Mouse (Mus musculus): ENCODE measurements at regions not wholly inside any gene's neighbourhood (a gene's known extent, or its start where the extent isn't known, plus 50 kb on each side); places are given as distances from the start of the nearest gene placed in this dataset.

DNA sequence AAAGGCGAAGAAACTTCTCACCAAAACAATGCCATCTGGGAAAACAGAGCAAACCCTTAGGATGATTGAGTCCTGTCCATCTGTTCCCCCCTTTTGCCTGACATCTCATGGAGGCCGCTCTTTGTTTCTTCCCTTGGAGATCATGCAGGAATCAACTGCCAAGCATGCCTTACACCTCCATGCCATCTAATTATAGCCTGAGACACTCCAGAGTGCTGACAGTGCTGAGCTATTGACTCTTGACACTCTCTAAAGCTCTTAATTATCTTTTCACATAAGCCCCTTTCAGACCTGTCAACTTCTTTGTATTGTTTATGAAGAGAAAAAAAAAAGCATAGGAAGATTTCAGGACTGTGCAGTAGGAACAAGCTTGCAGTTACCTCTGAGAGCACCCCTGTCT, 252.4 kb downstream of the Olfr1505 start:
- TF ChIP-seq FLI1 (IDR thresholded peaks at IDR 0.05; ENCODE audit: low read length), result no peak
- TF ChIP-seq GATA1 (IDR thresholded peaks at IDR 0.05; ENCODE audit: borderline replicate concordance, low read length), result no peak

All from megakaryocyte, embryonic 14.5 days (primary cell).